Mouse (Mus musculus) testis, adult 2 months (tissue): Measurements from ENCODE around the gene Rps6ka1.

Source experiments
- CTCF ChIP-seq: fragments of 200-500 bp; IDR thresholded peaks from 2 replicates; pipeline ENCODE4 v1.5.1; 2012; ENCODE audit warnings: low read depth, mild to moderate bottlenecking, inconsistent platforms, low read length, moderate library complexity; ENCODE audit not compliant: control insufficient read depth, insufficient read depth, insufficient replicate concordance
- POLR2A ChIP-seq: fragments of 200-500 bp; IDR thresholded peaks from 2 replicates; pipeline ENCODE4 v1.6.1; 2012; ENCODE audit warnings: low read depth, mild to moderate bottlenecking, inconsistent platforms, low read length, moderate library complexity; ENCODE audit not compliant: control insufficient read depth

DNA sequence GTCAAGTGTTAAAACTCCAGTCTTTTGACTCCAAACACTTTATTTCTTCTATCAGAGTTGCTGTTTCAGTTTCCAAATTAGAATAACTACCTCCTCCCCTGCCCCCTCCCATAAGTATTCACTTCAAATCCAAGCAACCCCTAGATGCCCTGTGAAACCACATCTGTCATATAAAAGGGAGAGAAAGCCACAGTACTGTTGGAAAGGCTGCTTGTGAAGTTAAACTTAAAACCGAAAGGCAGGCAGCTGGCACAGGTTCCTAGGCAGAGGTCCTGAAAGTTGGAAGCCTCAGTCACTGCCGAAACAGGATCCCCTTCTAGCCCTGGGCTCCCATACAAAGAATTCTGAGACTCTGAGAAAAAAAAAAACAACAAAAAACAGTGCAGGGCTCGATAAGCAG, 61.9 kb downstream of the Rps6ka1 start:
- no peak for TF ChIP-seq POLR2A
- no peak for TF ChIP-seq CTCF
